Mouse (Mus musculus) adrenal gland (tissue): ENCODE results near the gene Sh2d6.
"Not testable (repeated sequence)": the region's sequence is repeated elsewhere in the genome, so short reads cannot be mapped to it uniquely, and the experiment has no call there.

ENCODE experiments used
- intact Hi-C: fragments of 180-260 bp; cut with DNase I; formaldehyde crosslinking; loops from one replicate; pipeline ENCODE4 v1.15.1; 2025

Gene Sh2d6

DNA sequence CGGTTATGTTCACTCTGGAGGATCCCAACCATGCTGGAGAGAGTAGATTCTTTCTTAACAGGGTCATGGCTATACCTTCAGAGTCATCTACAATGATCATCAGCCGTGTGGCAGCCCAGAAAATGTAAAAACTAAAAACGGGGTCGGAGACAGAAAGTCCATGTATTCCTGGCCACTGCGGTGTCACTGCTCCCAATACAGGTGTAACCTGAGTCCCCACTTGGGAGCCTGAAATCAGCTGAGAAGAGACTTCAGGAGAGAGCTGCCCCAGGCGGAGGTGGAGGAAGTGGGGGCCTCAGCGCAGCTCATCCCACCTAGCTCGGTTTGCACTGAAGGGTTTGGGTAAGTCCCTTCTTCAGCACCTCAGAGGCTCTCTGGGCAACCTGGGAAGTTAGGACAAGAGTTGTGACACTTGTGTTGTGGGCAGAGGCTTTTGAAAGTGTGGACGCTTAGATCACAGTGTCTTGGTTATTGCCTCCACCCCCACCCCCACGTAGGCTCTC, 16.5 kb upstream of the Sh2d6 start:
- intact Hi-C loops: no loop called here

DNA sequence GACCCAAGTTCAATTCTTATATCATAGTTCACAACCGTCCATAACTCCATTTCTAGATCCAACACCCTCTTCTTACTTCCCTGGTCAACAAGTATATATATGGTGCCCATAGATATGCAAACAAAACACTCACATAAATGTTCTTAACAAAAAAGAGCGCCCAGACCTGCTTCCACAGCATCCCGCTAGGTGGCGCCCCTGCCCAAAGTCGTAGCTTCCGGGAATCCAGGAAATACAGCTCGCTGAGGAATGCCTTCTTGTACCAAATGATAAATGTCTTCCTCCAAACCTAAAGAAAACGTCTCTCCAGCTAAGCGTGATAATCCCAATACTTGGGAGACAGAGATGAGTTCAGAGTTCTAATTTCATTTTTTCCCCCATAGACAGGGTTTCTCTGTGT, 13.7 kb upstream of the Sh2d6 start:
- intact Hi-C loops: loop anchor here (1.0 kb wide), 1 partner anchor 31 kb away; no protein-coding TSS in a partner anchor

DNA sequence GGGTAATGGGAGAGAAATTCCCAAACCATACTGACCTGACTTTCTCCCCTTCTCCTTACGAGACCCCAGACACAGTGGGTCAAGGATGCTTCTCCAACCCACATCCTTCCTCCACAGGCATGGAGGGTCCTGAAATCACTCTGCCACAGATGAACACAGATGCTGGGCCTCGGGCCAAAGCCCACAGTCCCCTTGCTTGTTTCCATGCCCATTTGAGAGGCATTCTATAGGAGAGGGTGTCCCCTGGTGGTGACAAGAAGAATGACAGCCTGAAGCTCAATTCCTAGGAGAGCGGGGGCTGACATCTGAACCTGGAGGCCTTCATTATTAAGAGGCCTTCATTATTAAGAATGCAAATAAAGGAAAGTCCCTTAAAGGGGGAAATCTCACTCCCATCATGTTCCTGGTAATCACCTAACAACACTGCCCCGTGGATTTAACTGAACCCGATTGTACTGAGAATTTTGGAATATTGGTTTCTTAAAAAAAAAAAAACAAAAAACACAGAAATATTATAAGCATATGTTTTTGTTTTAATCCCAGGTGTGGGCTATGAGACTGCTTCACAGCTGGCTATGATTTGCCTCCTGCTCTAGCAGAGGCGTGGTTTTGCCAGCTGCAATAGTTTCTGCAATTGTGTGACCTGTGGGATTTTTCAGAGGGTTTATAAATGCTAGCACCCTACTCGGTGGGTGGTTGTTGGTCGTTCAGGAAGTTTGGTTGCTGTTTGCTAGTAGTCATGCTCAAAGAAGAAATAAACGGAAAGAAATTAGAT, 12.7 kb upstream of the Sh2d6 start:
- intact Hi-C loops: loop anchor here (1.0 kb wide), 1 partner anchor 106 kb away; no protein-coding TSS in a partner anchor

DNA sequence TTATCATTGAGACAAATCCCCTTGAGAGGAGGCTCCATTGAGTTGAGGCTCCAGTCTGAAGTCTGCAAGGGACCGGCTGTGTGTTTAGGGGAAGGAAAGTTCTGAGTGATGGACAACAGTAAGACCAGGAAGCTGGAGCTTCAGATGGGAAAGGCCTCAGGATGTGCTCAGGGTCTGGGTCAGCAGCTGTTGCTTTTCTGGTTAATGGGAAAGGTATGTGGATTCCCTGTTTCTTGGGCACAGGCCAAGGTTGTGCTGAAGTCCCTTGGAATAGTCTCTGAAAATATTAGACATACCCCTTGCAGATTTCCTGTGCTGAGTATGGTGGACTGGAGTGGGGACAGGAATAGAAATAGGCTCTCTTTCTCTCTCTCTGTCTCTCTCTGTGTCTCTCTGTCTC, 12.0 kb upstream of the Sh2d6 start:
- intact Hi-C loops: not testable (repeated sequence)

DNA sequence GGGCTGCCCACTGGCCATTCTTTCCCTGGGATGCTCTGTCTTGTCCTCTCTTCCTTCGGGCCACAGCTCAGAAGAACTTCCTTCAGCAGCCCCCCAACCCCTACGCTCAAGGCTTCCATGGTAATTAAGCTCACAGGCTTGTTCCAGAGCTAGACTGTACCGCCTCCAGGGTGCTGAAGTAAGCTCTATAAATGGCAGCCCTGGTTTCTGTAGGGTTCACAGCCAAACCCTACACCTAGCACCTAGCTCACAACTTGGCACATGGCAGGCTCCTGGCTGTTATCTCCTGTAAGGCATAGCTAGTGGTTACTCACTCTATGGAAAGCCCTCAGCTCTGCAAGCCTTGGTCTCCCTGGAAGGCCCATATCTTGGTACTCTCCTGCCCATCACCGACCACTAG, 11.1 kb upstream of the Sh2d6 start:
- intact Hi-C loops: no loop called here

DNA sequence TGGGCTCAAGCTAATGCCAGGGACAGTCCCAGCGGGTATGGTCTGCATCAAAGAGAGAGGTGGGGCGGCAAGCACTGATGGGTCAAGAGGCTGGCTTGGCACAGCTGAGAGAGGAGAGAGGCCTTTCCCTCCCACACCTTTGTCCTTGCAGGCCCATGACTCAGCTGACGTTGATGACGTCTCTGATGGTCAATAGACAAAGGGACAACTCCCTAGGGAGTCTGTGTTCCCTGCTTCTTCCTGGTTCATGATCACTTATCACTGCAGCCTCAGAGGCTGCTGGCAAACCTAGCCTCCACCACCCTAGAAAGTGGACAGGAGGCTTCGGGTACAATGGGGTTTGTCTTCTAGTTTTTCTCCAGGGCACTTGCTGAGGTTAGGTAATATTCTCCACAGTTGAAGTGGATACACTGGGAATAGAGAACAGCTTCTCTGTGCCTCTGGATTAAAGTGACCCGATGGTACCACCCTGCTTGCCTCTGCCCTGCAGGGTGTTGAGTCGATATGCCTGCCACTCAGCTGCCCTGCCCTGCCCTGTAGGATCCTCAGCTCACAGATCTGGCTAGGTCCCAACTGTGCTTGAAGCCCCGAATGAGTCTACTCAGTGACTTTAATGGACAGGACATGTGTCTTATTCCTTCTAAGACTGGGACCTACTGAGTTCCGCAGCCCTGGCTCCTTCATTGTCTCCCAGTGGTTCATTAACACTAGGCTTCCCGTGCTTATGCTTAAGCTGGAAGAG, 7.1 kb upstream of the Sh2d6 start:
- intact Hi-C loops: no loop called here

DNA sequence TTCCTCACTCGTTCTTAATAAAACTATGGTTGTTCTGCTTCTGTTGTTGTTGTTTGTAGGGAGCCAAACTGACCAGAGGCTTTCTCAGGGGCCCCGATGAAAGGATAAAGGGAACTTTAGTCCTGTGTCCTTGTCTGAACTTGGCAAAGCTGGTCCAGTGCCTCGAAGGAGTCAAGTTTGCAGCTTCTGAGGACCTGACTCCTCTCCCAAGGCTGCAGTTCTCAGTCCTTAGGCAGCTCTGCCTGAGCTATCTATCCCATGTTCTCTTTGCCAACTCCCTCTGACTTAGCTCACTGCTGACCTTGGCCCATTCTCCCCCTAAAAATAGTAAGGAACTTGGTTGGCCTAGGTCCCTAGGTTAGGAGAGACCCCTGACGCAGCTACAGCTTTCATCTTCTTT, 5.6 kb upstream of the Sh2d6 start:
- intact Hi-C loops: no loop called here

DNA sequence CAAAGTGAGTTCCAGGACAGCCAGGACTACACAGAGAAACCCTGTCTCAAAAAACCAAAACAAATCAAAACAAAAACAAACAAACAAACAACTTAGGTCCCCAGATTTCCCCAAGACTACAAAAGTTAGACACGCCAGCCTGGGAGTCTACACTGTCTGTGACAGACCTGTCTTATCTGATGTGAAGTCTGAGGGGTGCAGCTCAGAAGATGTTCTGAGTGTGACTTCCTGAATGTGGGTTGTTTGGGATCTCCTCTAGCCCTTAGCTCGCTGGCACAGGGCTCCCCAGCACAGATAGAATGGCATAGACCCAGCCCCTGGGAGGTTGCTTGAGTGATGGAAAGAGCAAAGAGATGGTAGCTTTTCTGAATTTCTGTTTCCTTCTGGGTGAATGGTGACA, 2.7 kb upstream of the Sh2d6 start:
- intact Hi-C loops: no loop called here

DNA sequence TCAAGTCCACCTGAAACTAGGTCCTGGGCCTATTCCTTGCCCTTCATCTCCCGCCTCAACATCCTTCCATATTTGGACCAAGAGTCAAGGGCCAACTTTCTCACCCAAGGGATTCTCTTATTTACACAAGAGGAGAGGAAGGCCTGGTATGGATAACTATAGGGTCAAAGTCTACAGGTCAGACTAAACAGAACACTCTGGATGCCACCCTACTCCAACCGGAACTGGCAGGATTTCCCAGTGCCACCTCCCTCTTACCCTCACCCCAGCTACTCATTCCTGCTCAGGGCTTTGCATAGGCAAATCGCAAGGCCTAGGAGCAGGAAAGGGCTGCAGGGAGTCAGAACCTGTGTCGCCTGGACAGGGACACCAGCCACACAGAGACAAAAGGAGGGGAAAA, 1.7 kb upstream of the Sh2d6 start:
- intact Hi-C loops: no loop called here

DNA sequence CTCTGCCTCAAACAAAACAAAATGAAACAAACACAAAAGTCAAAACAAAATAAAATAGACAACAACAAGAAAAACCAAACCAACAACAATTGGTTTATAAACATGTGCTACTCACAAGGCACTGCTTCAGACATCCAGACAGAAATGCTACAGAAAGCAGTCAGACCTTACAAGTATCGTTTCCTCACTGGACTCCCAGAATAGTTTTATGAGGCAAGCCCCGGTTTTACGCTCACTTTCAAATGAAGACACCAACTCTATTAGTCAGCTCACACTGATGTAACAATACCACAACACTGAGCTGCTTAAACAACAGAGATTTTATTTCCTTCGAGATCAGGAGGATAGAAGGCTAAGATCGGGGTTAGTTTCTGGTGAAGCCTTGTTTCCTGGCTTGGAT, 781 bp upstream of the Sh2d6 start:
- intact Hi-C loops: no loop called here

DNA sequence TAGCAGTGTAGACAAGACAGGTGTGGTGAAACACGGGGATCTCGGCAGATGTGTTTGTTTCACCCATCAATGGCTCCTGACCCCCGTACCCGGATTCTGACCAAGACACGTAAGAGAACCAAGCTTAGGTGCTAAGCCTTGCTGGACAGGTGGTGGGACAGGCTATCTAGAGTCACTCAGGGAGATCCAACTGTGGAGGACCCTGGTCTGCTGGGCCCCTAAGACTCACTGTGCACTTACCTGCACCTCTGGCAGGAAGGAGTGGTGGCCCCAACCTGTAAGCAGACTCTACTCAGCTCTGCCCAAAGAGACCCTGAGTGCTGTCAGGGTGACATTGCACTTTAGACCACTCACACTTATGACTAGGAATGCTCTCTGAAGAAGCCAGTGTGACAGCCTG, 603 bp downstream of the Sh2d6 start:
- intact Hi-C loops: no loop called here

DNA sequence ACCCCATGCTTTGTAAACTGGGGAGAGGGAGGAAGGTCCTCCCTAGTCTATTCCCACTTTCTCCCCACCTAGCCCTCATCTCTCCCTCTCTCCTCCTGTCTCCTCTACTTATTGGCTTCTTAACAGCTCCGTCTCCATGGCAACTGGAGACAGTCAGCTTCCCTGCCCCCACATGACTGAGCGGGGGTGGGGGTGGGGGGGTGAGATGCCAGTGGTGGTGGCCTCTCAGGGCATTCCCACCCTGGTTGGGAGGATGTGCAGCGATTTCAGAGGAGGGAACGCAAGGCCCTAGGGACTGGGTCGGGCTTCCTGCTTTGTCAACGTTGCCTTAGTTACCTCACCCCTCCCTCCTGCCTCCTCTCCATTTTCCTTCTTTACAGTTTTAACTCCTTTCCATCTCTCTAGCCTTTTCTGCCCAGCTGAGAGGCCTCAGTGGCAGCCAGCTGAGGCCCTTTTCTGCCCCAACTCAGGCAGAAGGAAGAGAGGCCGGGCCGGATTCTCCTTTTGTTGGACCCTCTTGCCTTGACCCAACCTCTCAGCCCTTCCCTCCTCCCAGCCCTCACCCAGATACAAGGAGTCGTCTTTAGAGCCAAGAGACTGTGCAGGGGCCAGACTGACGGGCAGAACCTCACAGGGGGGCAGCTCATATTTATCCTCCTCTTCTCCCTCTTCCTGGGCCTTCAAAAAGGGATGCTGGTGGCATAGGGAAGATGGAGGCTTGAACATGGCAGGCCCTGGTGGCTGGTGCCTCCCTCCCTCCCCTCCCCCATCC, 1.4 kb downstream of the Sh2d6 start:
- intact Hi-C loops: loop anchor here (5.0 kb wide), 1 partner anchor 43 kb away; no protein-coding TSS in a partner anchor

DNA sequence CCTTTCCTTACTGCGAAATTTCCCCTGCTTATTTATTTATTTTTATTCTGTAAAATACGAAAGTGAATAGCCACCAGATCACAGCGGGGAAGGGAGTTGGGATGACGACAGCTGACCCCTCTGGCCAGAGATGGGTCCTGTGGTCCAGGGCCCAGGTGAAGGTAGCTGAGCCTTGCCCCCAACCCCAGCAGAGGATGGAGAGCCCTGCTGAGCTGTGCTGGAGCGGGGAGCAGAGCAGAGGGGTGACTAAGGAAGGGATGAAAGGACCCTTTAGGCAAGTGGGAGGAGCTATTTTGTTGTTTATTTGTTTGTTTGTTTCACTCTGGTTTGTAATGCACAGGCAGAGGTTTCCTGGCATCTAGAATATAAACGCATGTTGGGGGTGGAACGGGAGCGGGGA, 2.2 kb downstream of the Sh2d6 start:
- intact Hi-C loops: loop anchor here (5.0 kb wide), 1 partner anchor 42 kb away; no protein-coding TSS in a partner anchor

DNA sequence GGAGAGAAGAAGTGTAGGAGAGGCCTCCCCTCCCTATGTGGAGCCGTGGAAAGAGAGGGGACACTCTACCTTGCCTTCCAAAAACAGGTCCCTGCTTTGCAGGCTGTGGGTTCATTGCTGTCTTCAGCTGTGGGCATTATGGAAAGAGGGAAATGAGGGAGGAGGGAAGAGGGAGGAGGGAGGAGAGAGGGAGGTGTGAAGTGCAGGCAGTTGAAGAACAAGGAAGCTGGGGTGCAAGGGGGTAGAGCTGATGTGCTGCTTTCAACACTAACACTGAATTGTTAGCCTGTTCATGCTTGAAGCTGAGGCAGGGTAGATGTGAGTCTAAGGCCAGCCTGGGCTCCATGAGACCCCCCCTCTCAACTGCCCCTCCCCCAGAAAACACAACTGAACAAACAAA, 2.7 kb downstream of the Sh2d6 start:
- intact Hi-C loops: loop anchor here (5.0 kb wide), 1 partner anchor 42 kb away; no protein-coding TSS in a partner anchor

DNA sequence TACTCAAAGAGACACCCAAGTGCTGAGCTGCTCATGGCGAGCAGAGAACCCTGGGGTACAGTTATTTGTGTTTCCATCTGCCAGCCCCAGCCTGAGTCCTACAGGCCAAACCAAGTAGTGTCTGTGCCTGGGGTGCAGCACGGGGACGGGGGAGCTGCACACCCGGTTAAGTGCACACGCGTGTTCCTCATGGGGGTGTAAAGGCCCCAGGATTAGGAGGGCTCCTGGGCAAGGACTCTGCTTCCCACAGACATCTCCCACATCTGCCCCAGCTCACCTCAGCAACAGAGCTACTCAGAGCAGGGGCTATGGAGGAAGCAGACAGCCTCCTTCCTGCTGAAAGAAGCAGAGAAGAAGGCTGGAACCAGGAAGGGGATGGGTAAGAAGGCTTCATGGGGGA, 5.9 kb downstream of the Sh2d6 start:
- intact Hi-C loops: loop anchor here (5.0 kb wide), 1 partner anchor 38 kb away; no protein-coding TSS in a partner anchor

DNA sequence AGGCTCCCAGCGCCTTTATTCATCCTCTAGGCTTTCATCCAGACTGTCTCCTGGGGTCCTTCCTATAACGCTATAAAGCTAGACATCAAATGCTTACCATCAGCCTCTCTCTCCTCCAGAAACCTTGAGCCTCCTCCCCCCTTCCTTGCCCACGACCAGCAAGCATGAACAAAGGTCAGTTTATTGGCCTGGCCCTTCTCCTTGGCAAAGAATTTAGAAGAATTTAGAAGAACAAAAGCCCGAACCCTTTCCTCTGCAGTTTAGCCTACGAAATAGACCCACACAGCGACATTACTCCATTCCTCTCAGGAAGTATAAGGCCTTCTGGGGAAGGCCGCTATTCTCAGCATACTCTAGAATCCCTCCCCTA, 8.5 kb downstream of the Sh2d6 start:
- intact Hi-C loops: no loop called here

DNA sequence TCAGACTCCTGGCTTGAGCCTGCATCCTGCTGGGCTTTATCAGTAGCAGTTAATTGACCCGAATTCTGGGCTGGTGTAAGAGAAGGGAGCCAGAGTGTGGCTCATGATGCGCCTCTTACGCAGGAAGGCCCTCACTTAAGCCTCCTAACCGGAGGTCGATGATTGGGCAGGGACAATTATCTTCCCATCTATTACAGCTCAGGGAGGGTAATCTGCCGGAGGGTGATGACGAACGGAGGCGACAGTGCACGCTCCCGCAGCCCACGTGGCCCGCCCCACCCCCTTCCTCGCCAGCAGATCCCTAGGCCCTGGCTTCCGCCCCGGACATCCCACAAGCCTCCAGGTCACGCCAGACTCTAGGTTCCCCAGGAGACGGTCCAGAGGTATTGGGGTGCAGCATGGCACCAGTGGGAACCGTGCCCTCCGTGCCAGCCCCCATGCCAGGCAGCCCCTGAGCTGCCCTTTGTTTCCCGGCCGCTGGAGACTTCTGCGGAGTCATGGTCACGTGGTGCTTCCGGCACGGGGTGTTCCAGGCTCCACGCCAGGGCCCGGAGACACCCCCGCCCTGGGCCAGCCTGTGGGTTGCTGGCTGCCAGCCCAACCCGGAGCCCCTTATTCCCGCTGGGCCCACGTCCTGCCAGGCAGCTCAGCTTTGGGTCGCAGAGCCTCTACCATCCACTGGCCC, 9.0 kb downstream of the Sh2d6 start:
- intact Hi-C loops: no loop called here

DNA sequence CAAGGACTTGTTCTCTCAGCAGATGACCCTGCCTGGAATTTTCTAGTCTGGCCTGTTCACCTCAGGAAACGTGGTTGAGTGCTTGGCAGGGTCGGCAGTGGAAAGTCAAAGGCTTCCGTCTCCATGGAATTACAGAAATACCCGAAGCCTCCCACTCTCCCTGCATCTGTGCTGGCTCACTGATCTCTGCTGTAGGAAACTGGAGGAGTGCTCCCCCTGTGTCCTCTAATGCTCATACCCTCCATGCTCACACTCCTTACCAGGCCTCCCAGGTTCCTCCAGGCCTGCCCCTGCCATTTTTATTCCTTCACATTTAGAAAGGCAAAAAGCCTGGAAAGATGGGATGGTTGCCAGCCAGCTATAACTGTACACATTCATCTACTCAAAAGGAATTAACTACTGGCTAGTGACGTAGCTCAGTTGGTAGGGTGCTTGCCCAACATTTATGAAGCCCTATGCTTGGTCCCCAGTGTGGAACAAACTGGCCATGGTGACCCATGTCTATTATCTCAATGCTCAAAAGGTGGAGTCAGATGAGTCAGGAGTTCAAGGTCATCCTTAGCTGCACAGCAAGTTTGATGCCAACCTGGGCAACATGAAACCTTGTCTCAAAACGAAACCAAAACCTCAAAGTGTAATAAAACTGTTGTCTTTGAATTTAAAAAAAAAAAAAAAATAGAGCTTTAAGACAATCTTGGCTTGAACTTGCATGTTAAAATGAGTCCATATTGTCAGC, 10.7 kb downstream of the Sh2d6 start:
- intact Hi-C loops: no loop called here

DNA sequence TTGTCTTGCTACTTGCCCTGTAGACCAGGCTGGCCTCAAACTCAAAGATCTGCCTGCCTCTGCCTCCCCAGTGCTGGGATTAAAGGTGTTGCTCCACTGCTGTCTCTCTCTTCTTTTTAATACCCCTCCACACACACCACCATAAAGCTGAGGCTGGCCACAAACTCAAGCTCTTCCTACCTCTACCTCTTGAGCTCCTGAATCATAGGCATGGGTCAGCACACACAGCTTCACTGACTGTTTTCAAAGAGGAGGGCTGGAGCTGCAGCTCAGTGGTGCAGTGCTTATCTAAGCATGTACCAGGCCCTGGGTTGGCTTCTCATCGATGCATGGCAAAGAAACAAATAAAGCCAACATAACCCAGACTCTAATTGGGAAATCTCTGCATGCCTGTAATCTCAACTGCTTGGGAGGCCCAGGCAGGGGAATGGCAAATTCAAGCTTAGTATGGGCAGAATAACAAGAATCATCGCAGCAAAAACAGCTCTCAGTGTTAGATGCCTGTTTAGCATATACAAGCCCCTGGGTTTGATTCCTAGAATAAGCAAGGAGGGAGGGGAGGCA, 11.6 kb downstream of the Sh2d6 start:
- intact Hi-C loops: no loop called here

DNA sequence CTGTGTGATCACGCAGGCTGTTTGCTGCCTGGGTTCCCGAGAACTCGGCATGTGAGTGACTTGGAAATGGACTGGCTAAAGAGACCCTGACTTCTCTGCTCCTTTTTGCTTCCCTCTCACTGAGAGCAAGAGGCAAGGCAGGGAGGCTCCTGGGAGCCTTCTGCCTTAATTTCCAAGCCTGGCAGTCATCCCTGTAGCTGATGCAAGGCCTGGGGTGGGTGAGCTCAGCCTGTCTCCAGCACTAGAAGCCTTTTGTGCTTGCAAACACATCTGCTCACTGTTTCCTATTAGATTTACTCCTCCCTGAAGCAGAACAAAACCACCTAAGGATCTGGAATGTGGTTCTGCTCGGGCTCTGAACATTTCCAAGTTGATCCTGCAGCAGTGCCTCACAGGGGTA, 12.9 kb downstream of the Sh2d6 start:
- intact Hi-C loops: no loop called here
